Mouse (Mus musculus) thymus, postnatal 36 days (tissue): ENCODE measurements around the gene Mcur1.
A peak's percentile ranks its signal among the peaks of the same experiment; 100 is the strongest.

Experiments used
- DNase-seq, 2 experiments: peaks; one replicate each; pipeline ENCODE4 v3.0.0; 2022; ENCODE audit warnings: mixed read lengths in 2 of 2

Mcur1 gene

DNA sequence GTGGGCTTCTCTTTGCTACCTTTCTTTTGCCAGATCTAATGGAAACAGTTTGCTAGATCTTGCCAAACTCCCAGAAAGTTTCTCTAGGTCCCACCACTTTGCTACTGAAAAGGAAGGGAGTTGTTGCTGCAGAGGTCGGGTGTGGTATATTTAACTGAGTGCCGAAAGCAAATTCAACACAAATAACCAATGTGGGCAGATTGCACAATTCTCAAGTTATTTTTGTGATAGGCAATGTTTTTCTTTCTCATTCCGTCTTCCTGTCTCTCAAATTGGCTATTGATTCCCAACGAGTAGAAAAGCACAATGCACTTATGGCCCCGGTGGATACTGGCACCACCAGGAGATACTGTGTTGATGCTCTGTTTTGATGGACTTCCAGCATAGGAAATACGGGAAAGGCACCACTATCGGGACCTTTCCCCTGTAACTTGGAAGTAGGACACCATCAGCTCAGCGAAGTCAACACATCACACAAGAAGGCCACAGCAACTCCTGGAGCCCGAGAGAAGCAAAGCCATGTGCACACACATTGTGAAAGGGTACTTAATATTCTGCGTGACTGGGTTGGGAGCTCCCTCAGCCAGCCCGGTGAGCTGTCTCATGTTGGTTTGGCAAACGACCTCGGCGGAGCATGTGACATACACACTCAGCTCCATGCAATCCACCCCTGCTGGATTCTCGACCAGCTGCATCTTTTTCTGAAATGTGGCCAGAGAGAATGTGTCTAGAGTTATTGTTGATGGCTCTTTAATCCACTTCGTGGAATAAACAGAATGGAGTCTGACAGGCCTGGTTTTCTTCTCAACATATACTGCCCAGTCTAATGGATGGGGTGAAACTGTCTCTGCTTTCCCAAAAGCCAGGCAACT is 35.3 kb downstream of the Mcur1 start:
- DNase-seq, result no peak

DNA sequence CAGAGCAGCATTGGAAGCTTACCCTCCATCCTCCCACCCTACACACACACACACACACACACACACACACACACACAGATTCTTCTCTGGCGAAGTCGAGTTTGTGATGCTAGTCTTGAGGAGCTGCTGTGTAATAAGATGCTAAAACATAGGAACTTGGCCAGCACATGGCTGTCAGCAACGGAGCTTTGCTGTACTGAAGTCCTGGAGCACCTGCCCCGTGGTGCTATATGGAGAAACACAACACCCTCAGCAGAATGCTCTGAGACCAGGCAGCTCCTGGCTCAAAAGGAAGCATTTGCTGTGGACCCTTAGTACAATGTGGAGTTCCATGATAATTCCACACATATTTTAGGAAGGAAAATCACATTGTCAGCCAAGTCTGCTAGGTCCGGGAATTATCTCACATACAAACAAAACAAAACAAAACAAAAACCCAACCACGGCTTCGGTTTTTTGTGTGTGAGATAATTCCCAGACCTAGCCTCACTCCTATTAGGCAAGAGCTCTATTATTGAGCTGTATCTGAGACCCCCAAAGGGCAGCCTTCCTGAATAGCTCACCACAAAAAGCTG is 36.0 kb downstream of the Mcur1 start:
- DNase-seq, result no peak

DNA sequence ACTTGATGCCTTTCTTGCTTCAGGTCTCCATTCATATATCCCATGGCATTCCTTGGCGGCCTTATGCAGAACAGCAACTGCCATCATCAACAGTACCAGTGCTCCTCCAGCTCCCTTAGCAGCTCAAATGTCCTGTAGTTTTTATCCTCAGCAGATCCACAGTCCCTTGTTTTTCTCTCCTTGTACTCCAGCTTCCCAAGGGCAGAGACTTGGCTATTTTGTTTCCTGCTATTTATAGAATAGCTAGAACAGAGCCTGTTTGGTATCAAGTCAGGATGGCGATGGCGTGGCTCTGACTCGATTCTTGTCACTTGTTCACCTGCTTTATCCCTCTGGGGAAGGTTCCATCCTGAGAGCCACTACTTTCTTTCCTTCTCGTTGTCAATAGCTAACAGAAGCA is 38.1 kb downstream of the Mcur1 start:
- DNase-seq, result no peak

DNA sequence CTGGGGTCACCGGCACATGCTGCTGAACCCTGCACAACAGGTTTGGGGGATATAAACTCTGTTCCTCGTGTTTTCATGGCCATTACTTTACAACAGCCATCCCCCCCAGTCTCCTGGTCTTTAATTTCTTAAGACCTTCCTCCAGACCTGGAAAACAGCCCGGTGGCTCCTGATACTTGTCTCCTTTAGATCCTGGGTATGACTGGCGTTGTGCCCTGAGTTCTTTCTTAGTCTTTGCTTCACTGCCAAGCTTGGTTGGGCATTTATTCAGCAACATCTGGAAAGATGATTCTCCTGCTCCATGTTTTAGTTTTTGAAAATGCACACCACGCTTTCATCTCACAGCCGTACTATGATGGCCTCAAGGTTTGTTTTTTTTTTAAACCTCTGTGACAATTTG is 40.7 kb downstream of the Mcur1 start:
- DNase-seq, result no peak

DNA sequence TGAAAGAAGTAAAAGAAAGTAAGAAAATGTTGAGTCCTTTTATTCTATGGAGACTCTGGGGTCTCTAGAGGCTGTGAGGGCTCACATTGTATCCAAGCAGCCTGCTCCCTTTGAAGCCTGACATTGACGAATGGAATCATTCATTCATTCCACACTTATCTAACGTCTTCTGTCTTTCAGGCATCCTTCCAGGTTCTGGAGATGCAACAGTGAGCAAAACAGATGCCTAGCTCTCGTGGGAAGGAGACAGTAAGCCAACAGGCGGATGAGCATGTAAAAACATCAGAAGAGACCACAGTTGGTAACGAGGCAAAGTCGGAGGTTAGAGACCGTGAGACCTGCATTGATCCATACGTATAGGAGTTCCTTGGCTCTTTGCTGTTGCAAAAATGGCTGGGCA is 42.6 kb downstream of the Mcur1 start:
- DNase-seq, result no peak

DNA sequence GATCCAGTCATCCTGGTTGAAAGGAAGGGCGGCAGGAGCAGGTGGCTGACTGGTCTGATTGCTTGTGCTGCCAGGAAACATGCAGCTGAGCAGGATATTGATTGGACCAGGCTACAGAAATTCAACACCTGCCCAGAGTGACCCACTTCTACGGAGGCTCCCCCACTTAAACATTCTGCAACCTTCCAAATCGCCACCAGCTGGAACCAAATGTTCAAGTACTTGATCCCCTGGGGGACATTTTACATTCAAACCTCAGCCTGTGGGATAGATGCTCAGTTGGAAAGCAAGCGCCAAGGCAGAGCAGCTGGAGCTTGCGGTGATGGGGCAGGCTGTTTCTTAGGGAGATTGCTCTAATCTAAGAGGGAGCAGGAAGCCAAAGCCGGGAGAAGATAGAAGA is 43.1 kb downstream of the Mcur1 start:
- no peak for DNase-seq

DNA sequence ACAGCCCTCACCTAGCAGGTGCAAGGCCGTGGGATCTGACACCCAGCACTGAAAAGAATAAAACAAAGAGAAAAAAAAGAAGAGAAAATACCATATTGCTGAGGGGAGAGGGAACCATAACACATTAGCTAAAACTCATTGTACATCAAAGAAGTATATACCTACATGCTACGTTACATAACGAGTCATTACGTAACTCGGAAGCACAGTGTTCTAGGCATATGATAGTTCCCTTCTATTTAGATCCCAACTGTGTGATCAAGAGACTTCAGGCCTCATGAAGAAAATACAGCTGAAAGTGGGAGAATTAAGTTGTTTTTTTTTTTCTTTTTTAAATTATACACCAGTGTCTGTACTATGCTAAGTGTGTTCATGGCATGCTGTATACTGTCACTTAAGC is 43.9 kb downstream of the Mcur1 start:
- no peak for DNase-seq

DNA sequence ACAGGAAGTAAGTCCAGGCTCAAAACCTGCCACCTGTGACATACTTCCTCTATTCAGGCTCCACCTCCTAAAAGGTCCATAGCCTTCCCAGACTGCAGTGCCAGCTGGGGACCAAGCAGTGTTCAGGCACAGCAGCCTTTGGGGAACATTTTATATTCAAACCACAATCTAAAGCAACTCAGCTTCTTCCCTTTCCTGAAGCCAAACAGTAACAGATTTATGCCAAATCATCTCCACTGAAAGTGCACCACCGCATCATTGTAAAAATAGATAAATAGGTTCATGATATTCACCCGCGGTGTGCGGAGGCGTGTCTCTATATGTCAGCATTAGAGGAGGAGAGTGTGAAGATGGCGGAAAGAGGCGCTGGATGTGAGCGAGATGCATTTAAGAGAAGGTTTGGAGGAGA is 45.0 kb downstream of the Mcur1 start:
- DNase-seq, result no peak

DNA sequence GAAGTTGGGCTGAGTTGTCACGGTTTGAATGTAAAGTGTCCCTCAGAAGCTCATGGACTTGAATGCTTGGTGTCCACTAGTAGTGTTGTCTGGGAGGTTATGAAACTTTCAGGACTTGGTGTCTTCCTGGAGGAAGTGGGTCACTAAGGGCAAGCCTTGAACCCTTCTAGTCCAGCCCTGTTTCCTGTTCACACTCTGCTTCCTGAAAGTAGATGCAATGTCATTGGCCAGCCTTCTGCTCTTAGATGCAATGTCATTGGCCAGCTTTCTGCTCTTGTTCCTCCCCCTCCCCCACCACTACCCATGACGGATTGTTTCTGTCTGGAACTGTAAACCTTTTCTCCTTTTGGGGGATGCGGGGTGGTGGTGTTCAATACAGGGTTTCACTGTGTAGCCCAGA is 47.3 kb downstream of the Mcur1 start:
- DNase-seq, result no peak

DNA sequence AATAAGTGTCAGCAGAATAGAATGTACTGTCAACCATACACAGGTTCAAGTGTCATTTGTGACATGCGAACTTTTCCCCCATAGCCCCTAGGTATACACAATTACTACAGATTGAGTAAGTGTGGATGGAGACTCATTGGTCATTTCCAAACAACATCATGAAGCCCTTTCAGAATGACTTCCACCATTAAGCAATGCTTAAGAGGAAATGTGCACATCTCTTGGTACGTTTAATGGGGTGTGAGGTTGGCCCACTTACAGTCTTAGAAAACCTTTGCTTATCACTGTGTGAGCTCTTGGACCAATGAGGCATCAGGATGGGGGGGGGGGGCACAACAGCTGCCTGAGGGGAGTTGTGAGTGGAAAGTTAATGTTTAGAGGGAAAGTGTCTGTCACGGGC is 54.2 kb downstream of the Mcur1 start:
- no peak for DNase-seq

DNA sequence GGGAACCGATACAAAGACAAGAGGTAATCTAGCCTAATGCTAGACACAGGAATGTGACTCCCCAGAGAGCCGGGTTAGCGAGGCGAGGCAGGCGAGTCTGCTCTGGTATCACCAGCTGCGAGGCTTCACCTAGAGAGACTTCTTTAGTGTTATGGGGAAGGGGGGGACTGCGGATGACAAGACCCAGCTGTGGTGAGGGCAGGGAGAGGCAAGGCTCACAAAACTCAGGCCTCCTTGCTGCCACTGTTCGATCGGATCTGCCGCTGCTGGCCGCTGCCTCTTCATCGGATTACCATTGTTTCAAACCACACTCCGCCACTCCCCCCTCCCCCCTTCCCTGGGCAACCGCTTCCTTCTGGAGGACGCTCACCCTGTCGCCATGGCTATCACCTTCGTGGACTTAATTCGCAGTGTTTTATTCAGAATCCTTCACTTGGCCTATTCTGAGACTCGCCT is 56.6 kb downstream of the Mcur1 start:
- DNase-seq, result peak; percentile 21 to 42

DNA sequence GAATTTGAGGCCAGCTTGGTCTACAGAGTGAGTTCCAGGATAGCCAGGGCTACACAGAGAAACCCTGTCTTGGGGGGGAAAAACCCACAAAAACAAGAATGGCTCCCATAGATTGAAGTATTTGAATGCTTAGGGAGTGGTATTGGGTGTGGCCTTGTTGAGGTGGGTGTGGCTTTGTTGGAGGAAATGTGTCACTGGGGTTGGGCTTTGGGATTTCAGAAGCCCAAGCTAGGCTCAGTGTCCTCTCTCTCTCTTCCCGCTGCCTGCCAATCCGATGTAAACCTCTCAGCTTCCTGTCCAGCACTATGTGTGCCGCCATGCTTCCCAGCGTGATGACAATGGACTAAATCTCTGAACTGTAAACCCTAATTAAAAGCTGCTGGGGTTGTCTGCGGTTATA is 58.4 kb downstream of the Mcur1 start:
- no peak for DNase-seq

DNA sequence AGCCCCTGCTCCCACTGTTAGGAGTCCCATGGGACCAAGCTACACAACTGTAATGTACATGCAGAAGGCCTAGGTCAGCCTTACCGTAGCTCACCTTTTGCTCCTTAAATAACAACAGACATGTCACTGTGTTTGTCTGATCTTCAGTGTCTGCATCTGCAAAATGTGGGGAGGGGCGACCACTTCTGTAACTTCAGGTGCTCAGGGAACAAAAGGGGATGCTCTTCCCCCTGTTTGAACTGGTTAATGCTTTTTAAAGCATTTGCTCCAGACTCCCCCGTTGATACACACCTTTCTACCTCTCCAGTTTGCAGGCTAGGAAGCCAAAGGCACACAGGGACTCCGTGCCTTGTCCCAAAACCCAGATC is 59.5 kb downstream of the Mcur1 start:
- peak; percentile 22 to 54 for DNase-seq

DNA sequence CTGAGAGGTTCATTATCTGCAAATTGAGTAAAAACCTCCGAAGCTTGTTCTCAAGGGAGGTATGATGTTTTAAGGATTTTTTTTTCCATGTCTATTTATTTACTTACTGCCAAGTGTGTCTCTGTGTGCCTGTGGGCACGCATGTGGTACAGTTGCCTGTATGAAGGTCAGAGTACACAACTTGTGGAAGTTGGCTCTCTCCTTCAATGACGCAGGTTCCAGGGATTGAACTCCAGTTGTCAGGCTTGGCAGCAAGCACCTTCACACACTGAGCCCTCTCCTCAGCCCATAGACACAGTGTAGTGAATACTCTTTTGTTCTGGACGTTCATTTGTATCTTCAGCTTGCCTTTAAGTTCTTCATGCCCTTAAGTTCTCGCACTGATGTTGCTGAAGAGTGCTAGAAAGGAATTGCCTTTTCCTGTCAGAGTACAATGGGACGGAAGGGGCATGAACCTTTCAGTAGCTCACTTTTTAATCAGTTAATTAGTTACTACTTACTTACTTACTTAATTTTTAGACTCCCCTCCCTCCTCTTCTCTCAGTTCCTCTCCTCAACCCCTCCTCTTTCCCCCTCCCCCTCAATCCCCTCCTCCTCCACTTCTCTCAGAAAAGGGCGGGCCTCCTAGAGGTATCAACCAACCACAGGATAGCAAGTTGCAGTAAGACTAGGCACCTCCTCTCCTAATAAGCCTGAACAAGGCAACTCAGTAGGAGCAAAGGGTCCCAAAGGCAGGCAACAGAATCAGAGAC is 60.1 kb downstream of the Mcur1 start:
- no peak for DNase-seq

DNA sequence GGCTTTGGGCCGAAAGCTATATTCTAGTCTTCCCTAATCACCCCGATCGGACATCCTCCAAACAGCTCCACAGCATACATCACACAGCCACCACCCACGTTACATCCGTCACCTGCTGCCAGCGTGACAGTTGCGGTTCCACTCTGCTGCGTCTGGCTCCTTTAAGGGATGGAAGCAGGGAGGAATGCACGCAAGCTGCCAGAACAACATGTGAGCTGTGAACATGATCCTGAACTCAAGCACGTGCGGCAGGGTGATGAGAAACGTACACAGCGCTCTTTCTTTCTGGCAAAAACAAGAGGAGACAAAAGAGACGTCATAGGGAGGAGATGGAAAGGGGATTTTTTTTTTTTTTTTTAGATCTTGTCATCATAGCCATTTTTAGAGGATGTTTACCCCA is 61.1 kb downstream of the Mcur1 start:
- DNase-seq, result no peak

DNA sequence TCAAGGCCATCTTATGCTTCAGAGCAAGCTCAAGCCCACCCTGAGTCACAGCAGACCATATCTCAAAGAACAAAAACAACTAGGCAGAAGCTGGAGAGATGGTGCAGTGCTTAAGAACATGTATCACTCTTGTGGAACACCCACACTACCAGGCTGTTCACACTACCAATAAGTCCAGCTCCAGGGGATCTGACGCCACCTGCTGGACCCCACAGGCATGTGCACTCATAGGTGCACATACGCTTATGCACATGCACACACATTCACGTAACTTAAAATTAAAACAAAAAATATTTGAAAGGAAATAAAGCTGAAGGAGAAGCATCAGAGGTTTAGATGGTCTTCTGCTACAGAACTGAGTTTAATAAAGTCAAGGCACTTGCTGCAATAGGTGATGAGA is 62.2 kb downstream of the Mcur1 start:
- DNase-seq, result no peak

DNA sequence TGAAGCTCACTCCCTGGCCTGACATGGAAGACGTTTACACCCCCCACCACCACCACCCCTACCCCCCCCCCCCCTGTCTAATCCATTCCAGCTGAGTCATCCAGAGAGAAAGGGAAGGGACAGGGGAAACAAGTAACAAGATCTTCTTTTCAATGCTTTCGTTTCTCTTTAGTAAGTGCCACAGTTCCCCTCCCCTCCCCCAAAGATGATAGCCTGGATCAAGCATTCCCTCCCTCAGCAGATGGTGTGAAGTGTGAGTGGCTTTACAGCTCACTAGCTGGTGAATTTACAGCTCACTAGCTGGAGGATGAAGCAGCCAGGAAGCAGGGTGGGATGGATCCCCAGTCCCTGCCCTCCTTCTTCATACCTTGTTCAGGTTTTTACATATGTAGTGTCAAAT is 63.3 kb downstream of the Mcur1 start:
- DNase-seq, result no peak

DNA sequence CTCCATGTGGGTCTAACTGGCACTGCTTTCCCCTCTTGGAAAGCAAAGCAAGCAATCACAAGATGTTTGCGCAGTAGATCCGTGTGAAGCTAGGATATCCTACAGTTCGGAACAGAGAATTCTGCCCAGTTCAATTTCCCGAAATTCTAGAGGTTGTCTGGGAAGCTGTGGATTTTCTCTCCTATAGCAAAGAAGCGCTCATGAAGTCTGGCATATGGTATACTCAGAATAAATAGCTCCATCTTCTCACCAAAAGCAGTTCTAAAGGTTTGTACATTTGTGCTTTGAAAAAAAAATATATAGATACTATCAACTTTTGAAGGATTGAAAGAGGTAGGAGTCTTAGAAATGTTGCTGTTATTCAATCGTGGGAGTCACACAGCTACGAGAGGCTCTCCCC is 64.3 kb downstream of the Mcur1 start:
- no peak for DNase-seq

DNA sequence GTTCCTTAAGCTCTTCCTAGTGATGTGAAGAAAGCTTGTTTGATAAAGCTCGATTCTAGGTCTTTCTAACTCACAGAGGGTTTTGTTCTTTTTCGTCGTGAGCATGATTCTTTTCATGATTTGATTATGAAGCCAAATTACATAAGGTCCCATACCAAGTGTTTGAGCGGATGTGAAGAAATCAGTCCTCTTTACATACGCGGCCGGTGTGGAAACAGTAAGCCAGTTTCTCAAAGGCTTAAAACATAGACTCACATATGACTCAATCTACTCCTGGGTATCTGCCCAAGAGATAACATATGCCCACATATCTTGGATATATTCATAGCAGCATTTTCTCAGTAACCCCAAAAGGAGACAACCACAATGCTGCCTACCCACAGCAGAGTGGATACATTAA is 66.3 kb downstream of the Mcur1 start:
- DNase-seq, result no peak

DNA sequence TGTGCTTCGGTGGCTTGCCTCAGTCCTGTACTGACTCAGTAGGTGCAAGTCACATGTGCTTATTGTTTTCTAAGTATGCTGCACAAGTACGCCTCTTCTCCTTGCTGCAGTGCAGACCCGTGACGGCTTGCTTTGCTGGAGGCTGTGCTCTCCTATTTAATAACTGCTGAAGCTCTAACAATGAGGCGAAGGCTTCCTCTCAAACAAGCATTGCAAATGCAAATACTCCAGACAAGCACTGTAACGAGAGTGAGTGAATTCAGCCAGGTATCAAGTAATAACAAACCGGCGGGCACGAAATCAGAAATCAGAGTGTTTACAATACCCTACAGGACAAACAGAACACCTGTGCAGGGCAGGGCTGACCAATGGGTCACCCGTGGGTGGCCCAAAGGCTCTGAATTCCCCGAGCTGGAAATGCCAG is 66.9 kb downstream of the Mcur1 start:
- no peak for DNase-seq
